In genomic region chr17:33628621-33629486, GRCm38 (mm10) we compare ENCODE assay signal across 8 mouse cellular contexts. TPM values are rescaled to one million over a fixed set of nuclear protein-coding genes. Genes with fewer than 3 reads are reported as not detected.
DNase-seq lines count a peak whose midpoint lies in the region; ATAC-seq and TF ChIP-seq lines count a peak whose summit lies in the region.

Gene Zfp414 (plus strand): TSS chr17:33629090.

- no peak for TF ChIP-seq CTCF in lung, postnatal 0 days (IDR thresholded peaks at IDR 0.05)

- peaks cover 34% of the 10 kb centered on the region for H3K36me3 ChIP-seq in hindbrain, embryonic 10.5 days
- H3K36me3 ChIP-seq in lung, postnatal 0 days (ENCODE audit: insufficient read depth, low read length), result no peaks in the 10 kb centered on the region; the same call in 1 of the 2 replicates

- peak within 1 kb of the TSS; percentile 78 for H3K4me2 ChIP-seq in lung, postnatal 0 days (replicated peaks; ENCODE audit: low read depth, low read length)

- WGBS in hindbrain, embryonic 10.5 days, result 3% methylated on average over 35 of the region's 35 CpGs
- 2% methylated on average over 33 of the region's 35 CpGs for WGBS in lung, postnatal 0 days

- TF ChIP-seq EP300 in lung, postnatal 0 days (IDR thresholded peaks at IDR 0.05), result peak; percentile 74

- peaks cover 25% of the 10 kb centered on the region for H3K4me1 ChIP-seq in hindbrain, embryonic 10.5 days (replicated peaks)
- peaks cover 6% of the 10 kb centered on the region; the same call in 1 of the 2 replicates for H3K4me1 ChIP-seq in lung, postnatal 0 days (ENCODE audit: insufficient read depth, low read depth, low read length)

- ATAC-seq in frontal cortex, adult (ENCODE audit: low TSS enrichment), result peak; percentile 97
- peak; percentile 98 for ATAC-seq in lung, postnatal 0 days

- DNase-seq in MEL-GATA-1-ER (ENCODE audit: extremely low read depth, low read depth), result peak; percentile 95
- DNase-seq in cerebellum, adult 8-10 months, result peak; percentile 90
- peak; percentile 94 for DNase-seq in hindbrain, embryonic 10.5 days (ENCODE audit: low spot score)
- peak; percentile 92 for DNase-seq in layer of hippocampus, adult 9-11 months
- peak; percentile 97 for DNase-seq in lung, postnatal 0 days (ENCODE audit: low spot score)
- peak; percentile 85 for DNase-seq in ovary, postnatal 14 days (ENCODE audit: low spot score)
- DNase-seq in thymus, postnatal 14 days, result peak; percentile 92

- no peaks in the 10 kb centered on the region for H3K9me3 ChIP-seq in hindbrain, embryonic 10.5 days
- H3K9me3 ChIP-seq in lung, postnatal 0 days (ENCODE audit: low read length), result no peaks in the 10 kb centered on the region

- H3K27me3 ChIP-seq in hindbrain, embryonic 10.5 days (ENCODE audit: insufficient read depth, poor library complexity, severe bottlenecking), result no peaks in the 10 kb centered on the region
- H3K27me3 ChIP-seq in lung, postnatal 0 days (replicated peaks; ENCODE audit: insufficient read depth, low read length), result no peaks in the 10 kb centered on the region

- peak within 1 kb of the TSS; percentile 99 for H3K27ac ChIP-seq in hindbrain, embryonic 10.5 days
- peak within 1 kb of the TSS; percentile 95 for H3K27ac ChIP-seq in lung, postnatal 0 days (ENCODE audit: low read length)

- H3K4me3 ChIP-seq in hindbrain, embryonic 10.5 days, result peak within 1 kb of the TSS; percentile 73
- H3K4me3 ChIP-seq in lung, postnatal 0 days (ENCODE audit: low read depth, low read length), result peak within 1 kb of the TSS; percentile 71

- peak within 1 kb of the TSS; percentile 65 for H3K9ac ChIP-seq in lung, postnatal 0 days (replicated peaks; ENCODE audit: low read depth)

RNA-seq across cellular contexts. Expression of gene Zfp414, which starts in this region (rescaled TPM):
- polyA plus RNA-seq in hindbrain, embryonic 10.5 days (2016; fragmentation: Nextera tagmentation; extraction: Ambion mirVana), result 55.3 and 64.5 TPM in 2 replicates
- 30.5 and 34.2 TPM in 2 replicates for polyA plus RNA-seq in lung, postnatal 0 days (2015; fragmentation: Nextera tagmentation; extraction: Ambion mirVana)

Comparison
In these comparisons a context has a peak if more than half of its experiments do, and no peak if none do; other contexts are left out.
1. Peak in every context shown above with its lines: DNase-seq, ATAC-seq, H3K4me3 ChIP-seq and H3K27ac ChIP-seq.